Mouse (Mus musculus) midbrain, embryonic 15.5 days (tissue): Measurements from ENCODE around the gene Sidt2. TPM values are rescaled to one million over a fixed set of nuclear protein-coding genes. Genes with fewer than 3 reads are reported as not detected.

Source experiments
- microRNA-seq: library from miRNA; unstranded; fragments of <30 nt; microRNA quantifications from one replicate; pipeline ENCODE4, GENCODE M21; 2016
- polyA plus RNA-seq: library from polyadenylated mRNA; unstranded; fragments of >200 nt; fragmentation: Nextera tagmentation; extraction: Ambion mirVana; gene quantifications from 2 replicates; pipeline ENCODE4 v1.2.1, GENCODE M21; 2015

Gene Sidt2
- polyA plus RNA-seq, 1 experiment from 2014 or later: 51.9 TPM

Small RNAs within 50 kb of the gene (microRNA-seq; reads per million reads assigned to microRNA genes)
- not detected for gene Mir7087

Other genes starting within 250 kb of the Sidt2 start
- 13.5 and 15.9 TPM in 2 replicates for gene Cep164, start 126.6 kb downstream of the Sidt2 start, polyA plus RNA-seq
- 56.5 and 58.0 TPM in 2 replicates for gene Bace1, start 116.7 kb downstream of the Sidt2 start, polyA plus RNA-seq
- gene Pcsk7, start 48.8 kb downstream of the Sidt2 start, polyA plus RNA-seq: 26.0 and 27.5 TPM in 2 replicates
- 106 and 112 TPM in 2 replicates for gene Rnf214, start 48.3 kb downstream of the Sidt2 start, polyA plus RNA-seq
- 5.3 and 5.7 TPM in 2 replicates for gene Tagln, start 19.2 kb downstream of the Sidt2 start, polyA plus RNA-seq
- 269 and 290 TPM in 2 replicates for gene Pafah1b2, start 57.4 kb upstream of the Sidt2 start, polyA plus RNA-seq
- gene Sik3, start 57.6 kb upstream of the Sidt2 start, polyA plus RNA-seq: 13.6 and 14.5 TPM in 2 replicates